Mouse (Mus musculus): ENCODE results near the gene Mad1l1.

GRCm38 (mm10) chr5:140238880-140239279 lies 82.5 kb downstream of the Mad1l1 start:
- TF ChIP-seq CTCF (IDR thresholded peaks at IDR 0.05; ENCODE audit: control insufficient read depth, insufficient read depth, insufficient read length) (no peak), MAX (IDR thresholded peaks at IDR 0.05) (no peak), MYOG (IDR thresholded peaks at IDR 0.05; ENCODE audit: control insufficient read depth, extremely low read depth, insufficient read length) (no peak), MYOD1 (IDR thresholded peaks at IDR 0.05; ENCODE audit: control insufficient read depth, insufficient read length, low read depth) (no peak), USF1 (IDR thresholded peaks at IDR 0.05; ENCODE audit: low read depth) (no peak), FOSL1 (IDR thresholded peaks at IDR 0.05; ENCODE audit: insufficient read depth, low read length, poor library complexity, severe bottlenecking) (no peak)

Measured in C2C12 (cell line).